Mouse (Mus musculus) ovary, postnatal 10 days (tissue): ENCODE data around the gene Gm20388.

Experiments used
- DNase-seq: peaks from one replicate; pipeline ENCODE4 v3.0.0; 2022; ENCODE audit warnings: low spot score

The Gm20388 gene

DNA sequence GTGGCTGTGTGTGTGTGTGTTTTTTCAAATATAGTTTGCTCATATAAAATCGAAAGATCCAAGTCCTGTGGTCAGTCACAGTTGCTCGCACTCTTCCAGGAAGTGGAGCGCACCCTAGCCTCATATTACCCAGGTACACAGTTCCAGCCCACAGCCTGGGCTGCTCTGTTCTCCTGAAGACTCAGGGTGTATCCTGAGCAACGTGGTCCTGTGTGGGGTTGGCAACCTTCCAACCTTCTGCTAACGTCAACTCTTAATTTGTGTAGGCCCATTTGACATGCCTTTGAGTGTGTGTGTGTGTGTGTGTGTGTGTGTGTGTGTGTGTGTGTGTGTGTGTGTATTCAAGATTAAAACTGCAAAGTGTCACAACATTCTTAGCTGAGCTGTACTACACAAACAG lies 3786.7 kb downstream of the Gm20388 start:
- no peak for DNase-seq

DNA sequence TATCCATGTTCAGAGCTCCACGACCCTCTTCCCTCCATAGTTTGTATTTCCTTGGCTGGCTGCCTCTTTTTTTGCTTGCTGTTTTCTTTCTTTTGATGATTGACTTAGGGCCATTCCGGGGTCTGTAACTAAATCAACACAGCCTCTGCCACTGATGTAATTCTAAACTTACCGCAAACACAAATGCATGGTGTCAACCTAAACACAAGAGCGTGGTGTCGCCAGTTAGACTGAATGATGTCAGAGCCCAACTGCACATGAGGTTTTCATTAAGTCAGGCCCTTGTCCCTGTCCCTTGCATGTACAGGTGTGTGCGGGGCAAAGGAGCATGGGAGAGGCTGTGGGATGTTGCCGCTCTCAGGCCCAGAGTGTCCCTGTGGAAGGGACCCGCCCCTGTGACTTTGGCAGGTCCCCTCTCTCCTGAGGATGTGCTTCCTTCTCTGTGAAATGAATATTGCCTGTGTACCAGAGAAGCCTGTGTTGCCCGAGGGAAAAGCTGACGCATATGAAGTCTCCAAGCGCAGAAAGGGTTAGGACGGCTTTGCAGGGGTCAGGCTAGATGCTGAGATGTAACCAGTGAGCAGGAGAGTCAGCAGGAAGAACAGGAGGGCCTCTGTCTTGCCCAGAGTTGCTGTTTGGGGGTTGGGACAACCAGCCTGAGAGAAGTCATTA lies 3789.9 kb downstream of the Gm20388 start:
- DNase-seq = no peak

DNA sequence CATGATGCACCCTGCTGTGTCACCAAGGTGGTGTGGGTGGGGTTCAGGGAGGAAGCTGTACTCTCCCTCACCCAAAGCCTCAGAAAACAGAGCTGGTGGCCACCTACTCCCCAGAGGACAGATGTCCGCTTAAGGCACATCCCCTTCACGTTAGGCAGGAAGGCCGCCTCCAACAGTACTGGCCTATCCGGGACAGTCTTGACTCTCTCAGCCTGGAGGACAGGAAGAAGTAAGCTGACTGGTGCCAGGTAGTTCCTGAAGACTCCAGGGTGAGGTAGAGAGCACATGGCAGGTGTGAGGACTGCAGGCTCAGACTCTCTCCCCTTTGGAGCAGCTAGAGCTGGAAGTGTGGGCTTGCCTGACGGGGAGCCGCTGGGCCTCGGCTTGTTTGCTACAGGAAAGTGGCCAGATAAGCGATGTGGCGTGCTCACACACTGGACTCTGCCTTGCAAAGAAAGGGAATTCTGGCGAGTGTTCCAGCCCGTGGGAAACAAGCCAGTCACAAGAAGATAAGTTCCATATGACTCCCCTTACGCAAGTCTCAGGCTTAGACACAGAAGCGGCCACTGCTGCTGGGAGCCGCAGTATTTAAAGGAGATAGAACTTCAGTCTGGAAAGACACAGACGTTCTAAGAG lies 3791.4 kb downstream of the Gm20388 start:
- peak; percentile 53 for DNase-seq

DNA sequence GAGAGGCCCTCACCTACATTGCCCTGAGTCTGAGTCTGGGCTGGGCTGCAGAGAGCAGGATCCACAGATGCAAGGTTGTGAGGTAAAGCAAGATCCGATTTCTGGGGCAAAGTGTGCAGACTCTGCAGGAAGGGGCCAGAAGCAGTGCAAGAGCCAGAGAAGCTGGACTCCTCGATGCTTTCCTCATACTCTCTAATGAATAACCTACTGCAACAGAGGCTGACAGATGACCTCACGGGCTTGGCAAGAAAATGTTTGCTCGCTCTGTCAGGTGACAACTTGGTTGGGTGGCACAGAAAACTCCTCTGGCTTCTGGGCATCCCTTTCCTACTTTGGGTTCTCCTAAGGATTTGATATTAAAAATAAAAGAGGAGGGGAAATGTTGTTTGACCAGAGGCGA lies 3794.7 kb downstream of the Gm20388 start:
- DNase-seq = no peak

DNA sequence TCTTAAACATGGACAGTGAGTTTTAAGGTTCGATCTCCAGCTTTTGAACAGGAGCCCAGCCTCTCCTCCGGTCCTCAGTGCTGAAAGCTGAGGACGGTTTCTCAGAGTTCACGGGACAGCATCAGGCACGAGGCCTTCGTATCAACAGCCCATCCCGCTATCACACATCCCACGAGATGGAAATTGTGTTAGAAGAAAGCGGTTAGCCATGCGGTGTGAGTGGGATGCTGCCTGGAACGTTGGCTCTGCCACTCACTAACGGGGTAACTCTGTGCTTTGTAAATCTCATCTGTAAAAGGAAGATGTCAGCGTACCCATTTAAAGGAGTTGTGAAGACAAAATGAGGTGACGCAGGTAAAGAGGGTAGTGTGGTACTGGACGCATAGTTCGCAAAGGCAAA lies 3796.5 kb downstream of the Gm20388 start:
- no peak for DNase-seq

DNA sequence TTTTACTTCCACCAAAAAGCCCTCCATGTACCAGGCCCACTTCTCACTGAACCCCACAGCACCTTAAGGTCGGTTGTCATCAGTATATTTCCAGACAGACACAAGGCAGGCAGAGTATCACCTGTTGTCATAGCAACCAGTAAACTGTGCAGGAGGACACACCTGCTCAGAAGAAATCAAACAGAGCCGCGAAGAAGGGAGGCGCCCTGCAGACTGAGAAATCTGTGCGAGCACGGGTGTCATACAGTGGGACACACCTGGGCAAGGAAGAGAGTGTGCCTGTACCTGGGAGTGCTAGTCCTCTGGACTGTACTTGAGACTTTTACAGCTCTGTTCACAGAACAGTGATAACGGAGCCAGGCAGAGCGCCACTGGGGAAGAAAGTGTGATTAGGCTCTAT lies 3798.1 kb downstream of the Gm20388 start:
- no peak for DNase-seq

DNA sequence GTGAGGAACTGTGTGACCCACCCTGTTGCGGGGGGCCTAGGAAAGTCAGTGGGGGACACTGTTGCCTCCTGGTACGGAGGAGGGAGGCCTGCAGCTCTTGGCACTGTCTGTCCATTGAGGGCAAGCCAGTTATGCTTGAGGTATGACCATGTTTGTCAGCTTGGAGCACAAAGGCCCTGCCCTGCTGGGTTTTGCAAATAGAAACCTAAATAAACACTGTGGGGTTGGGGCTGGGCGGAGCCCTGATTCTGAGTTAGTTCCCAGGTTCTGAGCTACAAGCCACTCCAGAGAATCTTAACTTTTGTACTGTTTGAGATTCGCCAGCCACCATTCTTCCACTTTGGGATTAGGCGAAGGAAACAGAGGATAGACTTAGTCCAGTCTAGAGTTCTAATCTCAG lies 3799.7 kb downstream of the Gm20388 start:
- no peak for DNase-seq

DNA sequence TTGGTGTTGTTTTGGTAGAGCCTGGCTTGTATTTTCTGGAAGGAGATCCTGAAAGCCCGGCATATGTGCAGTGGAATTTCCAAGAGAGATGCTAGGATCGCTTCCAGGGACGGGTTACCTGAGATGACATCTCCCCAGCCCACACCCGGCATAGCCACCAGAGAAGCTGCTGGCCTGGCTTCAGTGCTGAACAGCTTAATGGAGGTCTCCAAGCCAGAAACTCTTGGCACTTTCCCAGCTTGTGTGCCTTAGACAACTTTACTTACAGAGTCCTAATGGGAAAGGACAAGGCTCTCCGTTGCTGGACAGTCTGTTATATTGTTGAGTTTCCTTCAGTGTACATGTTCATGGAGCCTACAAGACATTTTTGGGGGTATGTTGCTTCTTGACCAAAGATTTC lies 3803.8 kb downstream of the Gm20388 start:
- no peak for DNase-seq

DNA sequence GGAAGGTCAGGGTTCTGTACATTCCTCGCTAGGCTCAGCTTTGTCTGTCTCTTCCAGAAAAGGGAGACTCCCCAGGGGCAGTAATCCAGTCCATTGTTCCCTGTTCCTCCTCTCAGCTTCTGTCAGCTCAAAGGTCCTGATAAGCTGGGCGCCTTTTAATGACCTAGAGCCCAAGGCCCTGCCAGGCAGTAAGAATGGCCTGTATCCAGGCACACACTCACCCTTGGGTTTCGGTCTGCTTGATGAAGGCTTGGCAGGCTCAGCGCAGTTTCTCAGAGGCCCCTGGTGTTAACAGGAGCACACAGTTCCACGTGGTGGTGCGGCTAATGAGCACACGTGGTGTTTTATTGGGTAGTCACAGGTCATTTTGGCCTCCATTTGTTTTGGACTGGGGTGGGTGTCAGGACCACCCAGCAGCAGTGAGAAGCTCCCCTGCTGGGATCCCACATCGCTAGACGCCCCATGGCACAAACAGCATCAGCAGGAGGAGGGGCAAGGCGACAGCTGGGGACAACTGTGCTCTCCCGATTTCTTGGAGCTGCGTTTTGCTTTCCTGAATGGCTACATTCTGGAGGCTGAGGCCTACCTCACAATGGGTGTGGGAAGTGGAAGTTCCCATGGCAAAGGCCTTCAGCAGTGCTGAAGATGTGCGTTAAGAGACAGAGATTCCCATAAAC lies 3805.4 kb downstream of the Gm20388 start:
- DNase-seq = no peak

DNA sequence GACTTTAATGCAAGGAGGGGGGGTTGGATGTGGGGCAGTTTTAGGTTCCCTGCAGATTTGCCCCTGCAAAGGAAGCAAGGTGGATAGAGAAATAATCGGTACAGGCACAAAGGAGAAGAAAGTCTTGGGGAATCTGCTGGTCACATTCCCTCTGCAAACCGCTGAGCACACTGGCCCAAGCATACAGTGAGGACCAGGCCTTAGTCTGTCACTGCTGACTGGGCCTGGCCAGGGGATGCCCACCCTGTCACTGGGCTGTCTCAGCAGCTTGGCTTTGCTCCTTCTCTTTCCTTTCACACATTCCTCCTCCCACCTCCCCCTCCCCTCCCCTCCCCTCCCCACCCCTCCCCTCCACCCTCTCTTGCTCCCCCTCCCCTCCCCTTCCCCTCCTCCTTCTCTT lies 3806.5 kb downstream of the Gm20388 start:
- DNase-seq = no peak

DNA sequence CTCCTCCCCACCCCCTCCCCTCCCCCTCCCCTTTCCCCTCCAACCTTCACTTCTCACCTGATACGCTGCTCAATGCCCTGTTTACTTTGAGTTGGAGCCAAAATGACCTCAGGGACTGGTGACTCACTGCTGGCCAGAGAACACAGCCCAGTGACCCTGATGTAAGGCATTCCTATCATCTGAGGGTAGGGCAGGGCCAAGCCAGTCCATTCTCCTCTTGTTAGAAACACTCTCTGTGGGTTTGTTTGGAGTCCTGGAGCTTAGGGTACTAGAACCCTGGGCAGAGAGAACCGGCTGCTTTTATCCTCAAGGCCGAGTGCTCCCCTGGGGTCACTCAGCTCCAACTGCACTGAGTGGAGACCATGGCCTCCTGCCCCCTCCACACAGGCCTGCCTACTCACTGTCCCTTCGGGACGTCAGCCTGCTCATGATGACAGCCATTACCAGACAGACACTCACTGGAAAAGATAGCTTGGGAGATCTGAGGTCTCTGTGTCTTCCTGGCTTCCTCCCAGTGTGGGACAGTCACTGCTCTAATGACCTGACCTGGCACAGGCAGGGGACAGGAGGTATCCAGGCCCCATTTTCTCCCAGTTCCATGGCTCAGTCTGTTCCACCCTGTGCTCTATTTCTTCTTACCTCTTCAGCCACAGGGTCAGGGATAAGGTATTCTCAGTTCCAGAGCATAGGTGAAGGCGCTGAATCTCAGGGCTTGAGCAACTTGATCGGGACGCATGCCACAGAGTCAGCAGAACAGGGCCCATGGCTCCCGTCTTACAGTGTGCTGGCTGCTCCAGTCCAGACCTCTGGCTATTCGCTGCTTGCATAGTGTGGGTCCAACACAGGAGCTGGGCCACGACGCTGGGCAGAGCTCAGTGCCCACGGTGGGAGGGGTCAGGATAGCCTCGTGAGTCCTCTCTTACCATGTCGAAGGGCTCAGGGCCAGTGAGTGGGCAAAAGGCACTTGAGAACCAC lies 3807.2 kb downstream of the Gm20388 start:
- no peak for DNase-seq

DNA sequence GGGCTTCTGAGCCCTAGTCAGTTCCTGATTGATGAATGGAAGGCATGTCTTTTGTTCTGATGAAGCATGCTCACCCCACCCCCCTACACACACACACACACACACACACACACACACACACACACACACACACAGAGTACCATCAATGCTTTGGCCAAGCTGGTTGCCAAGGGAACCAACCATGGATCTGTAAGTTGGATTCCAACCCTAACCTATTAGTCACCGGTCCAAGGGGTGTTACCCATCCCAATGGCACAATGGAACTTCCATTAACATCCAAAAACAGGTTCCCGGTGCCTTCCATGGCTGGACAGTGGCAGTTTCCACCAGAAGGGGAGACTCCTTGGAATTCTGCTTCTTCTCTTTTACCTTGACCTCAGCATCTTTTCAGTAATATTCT lies 3808.1 kb downstream of the Gm20388 start:
- no peak for DNase-seq

DNA sequence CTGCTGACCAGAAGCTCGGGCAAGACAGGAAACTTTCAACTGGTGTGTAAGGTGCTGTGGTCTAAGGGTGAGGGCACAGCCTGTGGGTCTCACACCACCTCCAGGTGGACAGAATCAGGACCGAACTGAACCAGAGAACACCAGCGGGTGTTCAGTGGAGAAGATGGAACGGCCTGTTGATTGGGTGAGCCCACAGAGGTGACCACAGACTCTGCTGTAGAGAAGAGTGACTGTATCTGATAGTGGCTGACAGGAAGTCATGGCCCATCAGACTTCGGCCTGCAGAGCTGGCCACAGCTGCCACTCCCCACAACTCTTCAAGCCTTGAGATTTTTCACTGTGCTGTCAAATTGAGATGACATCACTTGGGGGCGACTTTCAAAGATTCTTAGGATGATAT lies 3808.6 kb downstream of the Gm20388 start:
- no peak for DNase-seq

DNA sequence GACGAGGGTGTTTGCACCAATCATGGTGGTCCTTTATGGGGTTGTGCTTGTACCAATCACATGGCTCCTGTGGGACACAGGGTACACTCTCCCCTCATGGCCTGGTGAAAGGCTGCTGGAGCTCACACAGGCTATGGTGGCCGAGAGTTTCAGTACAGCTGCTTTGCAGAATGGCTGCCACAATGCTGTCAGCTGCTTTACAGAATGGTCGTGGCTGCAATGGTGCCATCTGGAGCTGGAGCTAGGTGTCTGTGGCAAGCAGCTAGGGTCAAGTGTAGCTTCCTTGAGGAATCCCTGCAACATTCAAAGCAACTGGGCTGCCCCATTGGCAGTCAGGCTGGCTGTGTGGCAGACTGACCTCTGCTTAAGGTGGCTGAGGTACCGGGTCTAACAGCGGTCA lies 3809.2 kb downstream of the Gm20388 start:
- DNase-seq = no peak

DNA sequence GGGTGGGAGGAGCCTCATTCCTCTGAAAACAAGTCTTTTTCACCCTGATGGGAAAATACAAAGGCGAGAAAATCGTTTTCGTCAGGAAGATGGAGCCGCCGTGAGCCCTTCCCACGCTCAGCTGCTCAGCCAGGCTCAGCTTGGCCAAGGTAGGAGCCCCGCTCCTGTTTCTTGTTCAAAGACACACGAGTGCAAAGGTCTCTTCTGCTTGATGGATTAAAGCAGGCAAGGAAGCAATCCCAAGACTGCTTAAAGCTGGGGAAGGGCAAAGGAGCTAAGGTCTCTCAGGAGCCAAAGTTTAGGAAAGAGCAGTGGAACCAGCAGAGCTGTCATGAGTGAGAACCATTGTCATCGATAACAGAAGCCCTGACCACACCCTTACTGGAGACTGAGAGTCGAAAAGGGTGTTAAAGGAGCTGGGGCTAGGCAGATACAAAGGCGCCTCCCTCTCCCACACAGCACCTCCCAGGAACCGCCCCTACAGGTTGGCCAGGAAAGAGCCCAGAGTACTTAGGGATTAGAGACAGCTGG lies 3809.9 kb downstream of the Gm20388 start:
- DNase-seq = no peak

DNA sequence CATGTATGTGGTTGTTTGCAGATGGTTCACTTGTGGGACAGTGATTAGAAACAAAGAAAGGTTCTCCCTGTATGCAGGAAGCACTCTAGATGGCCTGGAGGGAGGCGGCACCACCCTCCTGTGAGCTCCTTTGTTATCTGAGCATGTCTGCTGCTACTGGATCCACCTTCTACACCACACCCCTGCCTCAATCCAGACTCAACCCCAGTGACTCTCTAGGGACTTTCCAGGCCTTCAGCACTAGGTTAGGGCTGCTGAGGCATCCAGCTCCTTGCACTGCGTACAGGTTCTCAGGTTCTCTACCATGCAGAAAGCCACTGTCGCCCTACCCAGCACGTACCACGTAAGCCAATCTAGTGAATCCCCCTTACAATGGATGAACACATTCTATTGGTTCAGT lies 3811.6 kb downstream of the Gm20388 start:
- no peak for DNase-seq

DNA sequence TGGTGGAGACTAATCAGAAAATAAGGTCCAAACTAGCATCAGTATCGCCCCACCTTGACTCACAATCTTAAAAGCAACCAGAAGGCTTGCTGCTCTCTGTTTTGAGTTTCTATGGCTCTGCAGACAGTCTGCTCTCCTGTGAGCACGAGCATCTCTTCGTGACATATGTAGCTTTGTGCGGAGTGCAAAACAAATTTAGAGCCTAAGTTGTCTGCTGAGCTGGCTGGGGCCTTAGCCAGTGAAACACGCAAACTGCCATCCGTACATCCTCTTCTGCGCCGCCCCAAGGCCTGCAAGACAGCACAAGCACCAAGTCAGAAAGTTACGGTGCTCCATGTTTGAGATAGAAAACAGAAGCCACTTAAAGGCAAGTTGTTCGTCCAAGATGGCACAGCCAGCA lies 3814.1 kb downstream of the Gm20388 start:
- DNase-seq = no peak

DNA sequence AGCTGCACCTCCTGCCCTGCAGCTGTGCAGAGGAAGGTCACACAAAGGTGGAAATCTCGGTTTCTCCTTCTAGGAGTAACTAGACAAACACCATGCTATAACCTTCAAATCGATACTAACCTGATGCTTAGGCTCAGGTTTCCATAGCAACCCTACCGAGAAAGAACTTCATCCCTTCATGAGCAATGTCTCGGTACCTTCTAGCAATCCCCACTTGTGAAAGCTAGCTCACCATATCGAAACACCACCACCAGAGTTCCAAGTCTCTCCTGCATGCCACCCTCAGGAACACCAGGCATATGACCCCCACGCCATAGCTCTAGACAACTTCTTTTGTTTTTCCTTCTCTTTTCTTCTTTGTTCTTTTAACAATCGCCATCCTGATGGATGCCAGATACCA lies 3814.6 kb downstream of the Gm20388 start:
- no peak for DNase-seq

DNA sequence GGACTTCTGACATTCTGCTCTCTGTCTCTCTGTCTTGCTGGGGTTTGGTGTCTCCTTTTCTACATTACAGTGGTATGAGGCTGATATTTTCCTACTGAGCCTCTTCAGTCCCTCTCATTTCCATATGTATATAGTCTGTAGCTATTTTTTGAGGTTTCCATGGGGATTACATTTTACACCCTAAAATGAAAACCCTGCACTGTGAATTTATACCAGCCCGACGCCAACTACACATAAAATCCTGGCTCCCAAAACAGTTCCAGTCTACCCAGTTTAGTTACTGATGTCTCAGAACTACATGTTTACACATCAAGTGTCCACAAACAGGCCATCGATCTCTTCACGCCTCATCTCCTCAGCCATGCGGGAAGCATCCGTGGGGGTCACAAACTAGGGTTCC lies 3816.1 kb downstream of the Gm20388 start:
- DNase-seq = no peak

DNA sequence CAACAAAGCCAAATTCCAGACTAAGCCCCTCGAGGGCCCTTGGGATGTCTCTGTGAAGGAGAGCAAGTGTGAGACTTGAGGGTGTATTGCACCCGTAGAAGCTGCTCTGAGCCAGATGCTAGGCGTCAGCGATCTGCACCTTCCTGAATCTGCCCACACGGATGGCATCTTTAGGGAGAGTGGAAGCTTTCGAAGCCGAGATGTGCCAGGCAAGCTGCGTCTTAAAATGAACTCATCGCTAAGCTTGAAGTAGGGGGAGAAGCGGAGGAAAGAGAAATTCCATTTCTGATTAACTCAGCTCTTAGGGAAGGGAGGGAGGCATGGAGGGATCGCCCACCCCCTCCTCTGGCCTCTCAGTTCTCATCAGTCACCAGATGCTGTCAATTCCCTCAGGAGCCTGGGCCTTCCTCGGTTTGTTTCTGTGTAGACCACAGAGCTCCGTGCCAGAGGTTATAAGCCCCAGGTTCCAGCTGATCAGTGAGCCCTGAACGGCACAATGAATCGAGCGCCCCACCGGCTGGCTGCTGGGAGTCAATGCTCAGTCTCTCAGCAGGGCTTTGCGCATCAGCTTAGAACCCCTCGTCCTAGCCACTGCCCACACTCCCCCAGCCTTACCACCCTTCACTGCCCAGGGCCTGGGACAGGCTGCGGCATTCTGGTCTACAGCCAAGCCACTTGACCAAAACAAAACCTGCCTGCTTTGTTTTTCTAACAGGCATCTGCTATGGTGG lies 3818.6 kb downstream of the Gm20388 start:
- no peak for DNase-seq

DNA sequence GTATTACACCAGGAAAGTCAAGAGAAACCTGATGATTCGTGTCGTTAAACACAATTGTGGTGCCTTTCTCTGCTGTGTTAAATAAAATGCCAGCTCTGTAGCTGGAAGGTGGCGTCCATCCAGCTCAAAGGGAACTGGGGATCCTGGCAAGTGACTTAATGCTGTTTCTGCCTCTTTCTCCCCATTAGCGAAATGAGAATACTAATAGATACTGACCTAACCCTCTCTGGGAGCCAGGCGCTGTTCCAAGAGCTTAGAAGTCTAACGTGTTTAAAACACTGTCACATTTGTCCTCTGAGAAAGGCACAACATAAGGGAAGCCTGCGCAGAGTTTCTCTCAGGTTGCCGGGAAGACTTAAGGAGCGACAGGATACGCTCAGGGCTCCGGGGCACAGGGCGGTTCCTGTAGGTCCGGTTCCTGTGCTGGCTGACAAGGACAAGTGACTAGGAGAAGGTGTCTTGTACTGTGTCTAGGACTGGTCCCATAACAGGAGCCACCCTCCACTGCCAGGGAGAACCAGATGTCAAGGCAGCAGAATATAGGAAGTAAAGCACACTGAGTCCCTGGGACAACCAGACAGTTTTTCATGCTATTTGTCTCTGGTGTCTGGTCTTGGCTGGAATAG lies 3819.3 kb downstream of the Gm20388 start:
- no peak for DNase-seq
